Mouse (Mus musculus): ENCODE data around the gene Itm2b.

GRCm38 (mm10) chr14:73430571-73430970 is 45.5 kb upstream of the Itm2b start:
- TF ChIP-seq CTCF (IDR thresholded peaks at IDR 0.05; ENCODE audit: control insufficient read depth, insufficient read depth, insufficient read length) (no peak), USF1 (IDR thresholded peaks at IDR 0.05; ENCODE audit: low read depth) (no peak)

Measured in C2C12 (cell line).